Mouse (Mus musculus) embryo, embryonic 11 days (tissue): ENCODE measurements around the gene Ppil2.

ENCODE experiments used
- DNase-seq: peaks from one replicate; pipeline ENCODE4 v3.0.0-alpha.2; 2015

Gene Ppil2

DNA sequence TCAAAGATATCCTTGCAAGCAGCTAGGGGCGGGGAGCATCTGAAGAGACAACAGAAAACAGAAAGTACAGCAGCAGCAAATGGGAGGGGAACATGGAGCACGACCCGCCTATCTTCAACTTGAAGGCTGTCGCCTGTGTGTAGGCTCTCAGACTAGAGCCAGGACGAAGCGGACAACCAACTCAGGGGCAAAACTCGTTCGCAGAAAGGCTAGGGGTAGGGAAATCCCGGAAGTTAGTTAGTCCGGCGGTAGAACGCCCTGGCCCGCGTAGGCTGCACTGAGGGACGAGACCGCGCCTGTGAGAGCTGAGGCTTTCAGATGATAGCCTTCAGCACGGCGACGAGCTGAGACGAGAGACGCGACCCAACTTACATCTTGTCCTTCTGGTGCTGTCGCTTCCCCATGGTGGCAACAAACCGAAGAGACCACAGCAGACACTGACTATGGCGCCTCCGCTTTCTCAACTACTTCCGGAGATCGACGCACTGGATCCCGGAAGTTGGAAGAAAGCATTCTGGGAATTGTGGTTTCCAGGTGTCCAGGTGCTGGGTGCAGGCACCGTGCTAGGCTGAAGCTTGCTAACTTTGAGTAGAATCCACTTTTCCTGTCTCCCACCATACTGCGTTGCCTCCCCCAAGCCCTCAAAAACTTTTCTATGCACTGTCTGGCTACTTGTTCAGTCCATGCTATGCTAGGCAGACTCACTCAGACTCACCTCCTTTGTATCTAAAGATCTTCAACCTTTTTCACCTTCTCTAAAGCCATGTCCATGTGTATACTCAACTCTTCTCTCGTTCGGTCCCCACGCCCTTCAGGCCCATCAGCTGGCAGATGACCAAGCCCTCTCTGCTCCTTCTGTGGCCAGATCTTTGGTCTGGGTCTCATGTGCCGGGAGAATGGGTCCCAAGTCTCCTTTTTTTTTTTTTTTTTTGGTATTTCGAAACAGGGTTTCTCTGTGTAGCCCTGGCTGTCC lies at the start of gene Ppil2:
Gene Ppil2 (minus strand): TSS at position 487 of the 973 bp plus-strand sequence.
- peak; percentile 91 for DNase-seq

DNA sequence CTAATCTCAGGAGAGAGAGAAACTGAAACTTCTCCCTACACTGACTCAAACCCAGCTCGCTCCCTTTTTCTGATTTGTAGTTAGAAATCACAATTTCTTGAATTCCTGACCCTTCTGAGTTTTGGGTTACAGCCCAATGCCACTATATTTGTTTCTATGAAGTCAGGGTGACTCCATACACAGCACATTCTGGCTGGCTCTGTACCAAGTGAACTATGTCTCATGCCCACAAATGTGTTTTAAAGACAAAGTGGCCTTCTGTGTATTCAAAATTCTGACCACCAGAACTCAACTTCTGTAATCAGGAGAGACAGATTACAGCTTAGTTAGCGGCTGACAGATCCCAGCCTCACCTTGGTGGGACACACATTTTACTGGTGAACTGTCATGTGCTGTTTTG lies 43.3 kb upstream of the Ppil2 start:
- DNase-seq, result no peak

- no peak for DNase-seq
Observed at GRCm38 (mm10) chr16:17151874-17152273, 40.8 kb upstream of the Ppil2 start.

GRCm38 (mm10) chr16:17150520-17151258 lies 39.6 kb upstream of the Ppil2 start:
- DNase-seq, result no peak

- DNase-seq, result peak; percentile 74
Observed at GRCm38 (mm10) chr16:17148084-17148483, 37.0 kb upstream of the Ppil2 start.

DNA sequence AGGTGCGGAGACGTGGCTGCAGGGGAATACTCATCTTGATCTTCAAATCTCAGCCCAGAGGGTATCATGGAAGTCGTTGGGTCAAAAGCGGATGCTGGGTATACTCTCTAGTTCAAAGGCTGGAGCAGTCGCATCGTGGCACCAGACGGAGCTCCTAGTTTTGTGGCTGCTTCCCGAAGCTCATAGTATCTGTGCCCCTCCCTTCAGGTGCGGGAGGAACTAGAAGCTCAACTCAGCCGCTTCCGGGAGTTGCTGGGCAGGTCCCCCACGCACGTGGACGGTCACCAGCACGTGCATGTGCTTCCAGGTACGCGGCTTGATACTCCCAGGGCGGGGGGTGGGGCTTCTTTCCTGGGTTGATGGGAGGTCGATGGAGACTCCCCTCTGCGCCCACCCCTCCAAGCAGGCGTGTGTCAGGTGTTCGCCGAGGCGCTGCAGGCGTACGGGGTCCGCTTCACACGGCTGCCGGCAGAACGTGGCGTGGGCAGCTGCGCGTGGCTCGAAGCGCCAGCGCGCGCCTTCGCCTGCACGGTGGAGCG lies 36.4 kb upstream of the Ppil2 start:
- DNase-seq, result peak; percentile 34

- DNase-seq, result peak; percentile 95
Observed at GRCm38 (mm10) chr16:17146772-17147235, 35.7 kb upstream of the Ppil2 start, which contains the start of gene Ccdc116. Gene Ccdc116, minus strand, starts transcription at chr16:17147229.

DNA sequence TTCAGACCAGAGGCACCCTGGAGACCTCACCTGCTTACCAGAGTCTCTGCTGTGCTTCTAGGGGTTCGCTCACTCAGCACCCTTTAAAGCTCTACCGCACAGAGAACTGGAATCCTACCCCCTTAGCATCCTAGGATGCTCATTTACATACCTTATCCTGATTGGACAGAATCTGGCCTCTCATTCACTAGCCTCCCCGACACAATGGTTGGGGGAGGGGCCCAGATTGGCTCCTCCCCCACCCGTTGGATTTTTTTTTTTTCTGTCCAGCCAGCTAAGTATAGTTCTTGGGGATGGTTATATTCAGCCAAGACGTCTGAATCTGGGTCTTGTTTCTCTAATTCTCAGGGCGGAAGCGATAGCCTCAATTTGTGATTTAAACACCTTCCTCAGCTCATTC lies 33.3 kb upstream of the Ppil2 start, which contains the start of gene Ydjc:
Gene Ydjc (plus strand): TSS at position 283 of the 400 bp plus-strand sequence.
- DNase-seq, result peak; percentile 61

- DNase-seq, result no peak
Observed at GRCm38 (mm10) chr16:17137355-17137754, 26.3 kb upstream of the Ppil2 start.

DNA sequence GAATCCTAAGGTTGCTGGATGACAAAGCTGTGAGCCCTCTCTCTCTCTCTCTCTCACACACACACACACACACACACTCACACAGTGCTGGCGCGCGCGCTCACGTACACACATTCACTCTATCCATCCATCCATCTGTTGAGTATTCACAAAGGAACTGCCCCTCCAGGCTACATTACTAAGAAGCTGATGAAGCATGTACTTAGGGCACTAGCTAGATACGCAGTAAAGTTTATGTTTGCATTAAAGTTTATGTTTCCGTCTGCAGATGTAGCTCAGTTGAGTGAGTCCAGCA lies 21.8 kb upstream of the Ppil2 start:
- DNase-seq, result peak; percentile 36

GRCm38 (mm10) chr16:17132089-17132905 lies 21.2 kb upstream of the Ppil2 start, which contains the start of gene Sdf2l1:
Gene Sdf2l1, minus strand, starts transcription at chr16:17132383.
- DNase-seq, result peak; percentile 99

DNA sequence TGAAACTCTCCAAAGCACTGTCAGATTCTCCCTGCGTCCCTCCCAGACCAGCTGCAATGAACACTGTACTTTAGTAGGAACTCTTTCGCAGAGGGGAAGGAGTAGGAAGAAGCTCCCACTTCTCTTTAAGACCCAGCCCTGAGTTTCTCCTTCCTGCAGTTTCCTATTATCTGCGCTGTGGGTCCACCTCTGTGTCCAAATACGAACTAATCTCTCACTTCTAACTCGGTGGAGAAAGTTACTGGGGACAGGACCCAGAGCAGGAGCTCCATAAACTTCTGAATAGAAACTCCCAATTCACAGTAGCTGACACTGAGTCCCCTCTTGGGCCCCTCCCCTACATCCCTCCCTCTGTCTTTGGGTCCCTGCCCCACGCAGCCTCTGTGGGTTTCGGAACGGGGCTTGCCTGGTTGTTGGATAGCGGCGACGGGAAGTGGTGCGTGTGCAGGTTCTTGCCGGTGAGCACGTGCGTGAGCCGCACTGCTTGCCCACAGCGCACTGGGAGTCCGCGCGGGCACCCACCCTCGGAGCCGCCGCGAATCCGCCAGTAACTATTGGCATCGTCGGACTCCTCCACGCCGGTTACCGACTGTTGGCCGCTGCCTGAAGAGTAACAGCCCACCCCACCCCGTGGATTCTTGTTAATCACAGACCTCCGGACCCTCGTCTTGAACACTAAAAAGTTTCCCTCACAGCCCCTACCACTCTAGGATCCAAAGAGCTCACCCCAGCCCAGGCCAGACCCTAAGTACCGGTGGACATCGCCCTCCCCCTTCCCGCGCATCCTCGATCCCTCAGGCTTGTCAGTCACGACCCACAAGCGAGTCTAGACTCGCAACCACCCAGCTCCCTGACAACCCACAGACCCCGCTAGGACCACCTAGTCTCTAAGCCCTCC lies 20.4 kb upstream of the Ppil2 start:
- peak; percentile 48 for DNase-seq

DNA sequence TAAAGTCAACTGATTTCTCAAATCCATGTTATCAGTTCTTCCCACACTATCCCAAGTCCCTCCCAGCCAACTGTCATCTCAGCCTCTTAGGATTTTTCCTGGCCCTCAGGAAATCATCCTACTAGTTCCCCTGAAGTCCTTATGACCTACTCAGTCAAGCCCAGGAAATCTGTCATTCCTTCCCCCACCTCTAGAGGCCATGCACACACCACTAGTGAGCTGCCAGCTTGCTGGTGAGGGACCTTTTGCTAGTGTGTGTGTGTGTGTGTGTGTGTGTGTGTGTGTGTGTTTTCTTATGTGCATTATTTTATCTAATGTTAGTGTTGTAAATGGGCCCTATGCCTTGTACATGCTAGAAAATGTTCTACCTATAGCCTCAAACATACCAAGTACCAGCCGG lies 16.2 kb upstream of the Ppil2 start:
- DNase-seq, result peak; percentile 54

DNA sequence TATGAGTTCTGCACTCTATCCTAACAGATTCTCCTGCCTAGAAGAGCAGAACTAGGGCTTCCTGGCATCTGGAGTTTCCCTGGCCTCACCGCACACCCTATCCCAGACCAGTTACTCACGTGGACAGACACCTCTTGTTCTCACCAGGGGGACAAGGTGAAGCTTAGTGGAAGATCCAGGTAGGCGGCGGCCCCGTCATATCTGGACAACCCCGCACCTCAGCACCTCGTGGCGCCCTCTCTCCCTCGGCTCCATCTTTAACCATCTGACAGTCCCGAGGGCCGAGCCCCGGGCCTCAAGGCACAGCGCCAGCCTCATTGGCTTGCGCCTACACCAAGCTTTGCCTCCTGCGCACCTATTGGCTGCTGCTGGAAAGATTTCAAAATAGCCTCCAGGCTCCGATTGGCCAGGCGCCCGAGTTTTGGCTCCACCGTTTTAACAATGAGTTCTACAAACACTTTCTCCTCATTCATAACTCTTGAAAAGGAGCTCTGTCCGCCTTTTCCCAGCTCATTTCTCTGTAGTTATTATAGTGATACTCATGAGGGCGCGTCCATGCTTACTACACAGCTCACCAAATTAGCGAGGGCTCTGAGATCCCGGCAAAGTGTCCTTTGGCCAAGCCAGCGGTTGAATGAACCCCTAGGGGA lies 13.9 kb upstream of the Ppil2 start, which contains the start of gene 2610318N02Rik:
Gene 2610318N02Rik (minus strand): TSS at position 297 of the 650 bp plus-strand sequence.
- DNase-seq, result peak; percentile 96

DNA sequence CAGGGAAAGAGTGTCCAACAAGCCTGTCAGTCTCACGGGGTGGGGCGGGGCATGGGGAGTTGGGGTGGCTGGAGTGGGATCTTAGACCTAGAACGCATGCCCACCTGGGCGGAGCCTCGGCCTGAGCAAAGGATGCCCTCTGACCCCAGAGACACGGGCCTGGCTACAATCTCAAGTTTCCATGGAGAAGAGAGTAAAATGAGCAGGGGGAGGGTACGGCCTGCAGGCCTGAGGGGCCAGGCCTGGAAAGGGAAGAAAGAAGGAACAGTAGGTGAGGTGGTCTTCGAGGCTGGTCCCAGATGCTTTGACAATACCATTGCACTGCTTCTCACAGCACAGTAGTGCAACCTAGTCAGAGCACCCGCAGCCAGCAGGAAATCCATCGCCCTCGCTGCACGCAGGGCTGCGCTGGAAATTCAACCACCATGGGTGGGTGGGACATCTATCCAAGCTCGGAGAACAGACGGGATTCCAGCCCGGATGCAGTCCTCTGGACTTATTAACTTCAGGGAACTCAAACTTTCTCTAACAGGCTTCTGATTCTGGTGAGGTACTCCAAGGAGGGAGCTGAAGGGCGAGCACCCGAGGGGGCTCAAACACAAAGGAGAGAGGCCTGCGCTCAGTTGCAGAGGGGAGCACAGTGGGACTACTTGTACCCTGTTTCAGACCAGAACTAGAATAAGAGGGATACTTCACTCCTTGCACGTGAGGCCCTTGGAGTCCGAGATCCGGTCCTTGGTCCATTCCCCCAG lies 13.2 kb upstream of the Ppil2 start:
- peak; percentile 91 for DNase-seq

DNA sequence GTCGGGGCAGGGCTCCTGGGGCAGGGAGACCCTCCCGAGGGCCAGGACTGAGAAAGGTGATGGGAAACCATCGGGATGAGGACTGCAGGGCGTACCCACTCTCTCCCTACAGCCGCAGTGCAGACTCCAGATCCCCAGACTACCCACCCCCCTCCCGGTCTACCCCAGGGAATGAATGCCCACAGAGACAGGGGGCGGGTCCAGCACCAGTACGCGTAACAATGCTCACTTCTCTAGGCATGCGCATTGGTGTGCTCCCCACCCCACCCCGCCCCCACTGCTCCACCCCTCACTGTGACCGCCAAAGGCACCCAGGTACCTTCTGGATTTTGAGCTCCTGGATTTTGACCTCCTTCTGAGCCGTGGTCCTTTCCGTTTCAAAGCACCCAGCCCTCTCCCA lies 10.5 kb upstream of the Ppil2 start:
- peak; percentile 16 for DNase-seq

DNA sequence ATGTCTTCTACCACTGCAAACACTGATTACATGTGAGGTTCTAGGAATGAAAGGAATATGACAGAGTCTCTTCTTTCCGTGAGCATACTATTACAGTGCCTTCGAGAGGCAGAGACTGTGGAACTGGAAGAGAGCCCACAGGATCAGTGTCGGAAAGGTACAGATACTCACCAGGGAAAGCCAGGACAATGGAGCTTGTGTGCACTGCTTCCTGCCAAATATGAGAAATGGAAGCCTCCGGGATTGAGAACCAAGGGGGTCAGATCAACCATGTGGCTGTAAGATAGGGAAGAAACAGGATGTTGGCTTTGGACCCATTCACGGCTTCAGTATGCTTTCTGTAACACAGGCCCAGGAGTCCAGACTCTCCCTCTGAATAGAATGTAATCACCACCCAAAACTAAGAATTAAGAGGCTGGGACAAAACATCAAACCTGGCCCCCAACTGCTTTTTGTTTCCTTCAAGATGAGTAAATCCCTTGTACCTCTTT lies 6.3 kb upstream of the Ppil2 start:
- DNase-seq, result no peak

DNA sequence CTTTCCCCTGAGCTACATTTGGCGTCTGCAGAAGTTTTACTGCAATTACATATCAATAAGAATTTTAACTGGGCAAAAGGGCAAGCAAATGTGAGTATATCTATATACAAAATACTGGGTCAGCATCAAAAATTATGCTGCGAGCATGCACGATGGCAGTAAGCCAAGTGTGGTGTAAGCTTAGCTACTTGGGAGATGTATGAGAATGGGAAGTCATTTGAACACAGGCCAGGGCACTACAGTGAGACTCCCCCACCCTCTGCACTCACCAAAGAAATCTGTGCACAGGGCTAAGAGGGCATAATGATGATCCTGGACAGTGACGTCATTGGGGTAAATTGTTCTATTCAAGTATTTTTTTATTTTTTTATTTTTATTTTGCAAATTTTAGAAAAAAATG lies 6.5 kb downstream of the Ppil2 start:
- no peak for DNase-seq

DNA sequence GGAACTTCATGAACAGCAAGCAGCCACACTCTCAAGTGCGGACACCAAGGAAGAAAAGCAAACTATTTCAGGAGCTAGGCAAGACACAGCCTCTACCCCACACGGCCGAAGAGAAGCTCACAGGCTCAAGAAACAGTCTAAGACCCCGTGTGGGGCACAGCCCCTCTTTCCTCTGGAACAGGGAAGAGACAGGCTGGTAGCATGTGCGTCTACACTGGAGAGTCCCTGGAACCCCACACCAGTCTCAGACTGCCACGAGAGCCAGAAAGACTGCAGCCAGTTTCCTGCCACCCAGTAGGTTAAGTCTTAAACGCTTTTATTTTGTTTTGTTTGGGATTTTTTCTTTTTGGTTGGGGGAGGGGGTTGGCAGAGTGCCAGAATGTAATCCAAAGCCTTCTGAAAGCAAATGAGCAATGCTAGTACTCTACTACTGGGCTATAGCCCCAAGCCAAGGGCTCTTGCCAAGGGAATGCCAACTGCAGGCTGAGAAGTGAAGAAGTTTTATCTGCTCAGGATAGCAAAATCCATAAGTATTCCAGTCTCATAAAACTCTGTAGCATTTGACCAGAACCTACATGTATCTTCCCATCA lies 8.3 kb downstream of the Ppil2 start:
- no peak for DNase-seq
